Mouse (Mus musculus) frontal cortex, postnatal 14 days (tissue): ENCODE results near the gene Igfbp3.
"Not testable (repeated sequence)": the region's sequence is repeated elsewhere in the genome, so short reads cannot be mapped to it uniquely, and the experiment has no call there.

Experiments
- DNase-seq, 2 experiments: peaks; one replicate each; pipeline ENCODE4 v3.0.0; 2022; ENCODE audit warnings: low spot score in 2 of 2

Gene Igfbp3

GRCm38 (mm10) chr11:7213501-7214341 lies at the start of gene Igfbp3:
Igfbp3 (minus strand) TSS chr11:7213923.
- peak; percentile 56 to 75 for DNase-seq

GRCm38 (mm10) chr11:7250870-7251269 lies 37.1 kb upstream of the Igfbp3 start:
- DNase-seq: no peak

GRCm38 (mm10) chr11:7250415-7250814 lies 36.7 kb upstream of the Igfbp3 start:
- DNase-seq: no peak

GRCm38 (mm10) chr11:7244782-7245181 lies 31.1 kb upstream of the Igfbp3 start:
- DNase-seq: no peak

DNA sequence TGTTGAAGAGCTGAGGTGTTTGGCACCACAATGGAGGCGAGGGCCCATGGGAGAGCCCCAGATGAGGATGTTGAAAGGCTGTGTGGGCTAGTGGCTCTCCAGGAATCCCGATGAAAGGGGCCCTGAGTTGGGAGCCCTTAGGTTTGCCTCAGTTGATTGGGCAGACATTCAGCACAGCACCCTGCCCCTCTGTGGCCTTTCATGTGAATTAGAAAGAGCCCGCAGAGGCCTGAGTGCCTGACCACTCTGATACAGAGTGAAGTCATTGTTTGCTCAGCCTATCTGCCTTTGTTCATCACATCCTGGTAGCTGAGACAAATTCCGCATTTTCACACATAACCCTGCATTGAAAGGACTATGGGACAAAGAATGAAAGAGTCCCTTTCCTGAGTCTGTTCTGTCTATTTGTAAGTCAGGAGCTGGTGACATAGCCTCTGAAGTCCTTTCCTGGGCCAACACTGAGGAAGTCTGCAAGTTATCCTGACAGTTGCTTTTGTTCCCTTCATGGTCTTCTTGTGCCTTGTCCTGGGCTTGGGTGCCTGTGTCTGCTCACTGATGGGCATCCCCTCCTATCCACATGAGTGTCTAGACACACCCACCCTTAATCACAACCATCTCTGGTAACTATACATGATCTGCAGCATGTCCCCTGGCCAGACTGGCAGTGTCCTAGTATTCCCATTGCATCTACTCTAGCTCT lies 25.5 kb upstream of the Igfbp3 start:
- no peak for DNase-seq

- no peak for DNase-seq
Observed at GRCm38 (mm10) chr11:7238546-7238945, 24.8 kb upstream of the Igfbp3 start.

DNA sequence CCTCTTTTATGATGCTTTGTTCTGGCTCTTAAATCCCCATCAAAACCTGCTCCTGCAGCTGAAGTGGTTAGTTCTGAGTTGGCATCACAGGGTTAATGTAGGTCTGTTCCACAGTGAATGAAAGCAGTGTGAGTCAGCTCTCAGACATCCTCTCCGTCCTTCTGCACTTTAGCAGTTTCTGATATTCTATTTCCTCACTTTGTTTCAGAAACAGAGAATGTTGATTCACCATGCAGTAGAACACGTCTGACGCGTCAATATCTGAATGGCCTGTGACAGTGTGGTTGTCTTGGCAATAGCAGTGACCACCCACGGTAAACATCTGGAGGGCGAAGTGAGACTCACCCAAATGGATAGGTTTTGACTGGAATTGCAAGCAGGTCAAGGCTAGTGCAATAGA lies 24.0 kb upstream of the Igfbp3 start:
- DNase-seq: no peak

DNA sequence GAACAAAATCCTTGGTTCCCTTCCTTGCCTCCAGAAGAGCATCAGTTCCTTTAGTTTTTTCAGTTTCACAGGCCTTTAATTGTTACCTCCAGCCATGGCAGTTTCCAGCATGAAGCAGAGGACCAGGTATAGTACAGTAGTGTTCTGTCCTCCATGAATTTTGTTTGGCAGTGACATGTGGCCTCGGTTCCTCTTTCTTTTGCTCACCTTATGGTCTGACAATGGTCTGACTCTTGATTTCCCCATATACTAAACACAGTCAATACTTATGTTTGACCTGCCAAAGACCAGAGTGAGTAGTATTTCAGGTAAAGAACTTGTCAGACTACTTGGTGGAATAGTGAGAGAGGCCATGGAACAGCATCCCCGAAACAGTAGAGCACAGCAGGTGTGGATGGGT lies 23.0 kb upstream of the Igfbp3 start:
- DNase-seq: no peak

DNA sequence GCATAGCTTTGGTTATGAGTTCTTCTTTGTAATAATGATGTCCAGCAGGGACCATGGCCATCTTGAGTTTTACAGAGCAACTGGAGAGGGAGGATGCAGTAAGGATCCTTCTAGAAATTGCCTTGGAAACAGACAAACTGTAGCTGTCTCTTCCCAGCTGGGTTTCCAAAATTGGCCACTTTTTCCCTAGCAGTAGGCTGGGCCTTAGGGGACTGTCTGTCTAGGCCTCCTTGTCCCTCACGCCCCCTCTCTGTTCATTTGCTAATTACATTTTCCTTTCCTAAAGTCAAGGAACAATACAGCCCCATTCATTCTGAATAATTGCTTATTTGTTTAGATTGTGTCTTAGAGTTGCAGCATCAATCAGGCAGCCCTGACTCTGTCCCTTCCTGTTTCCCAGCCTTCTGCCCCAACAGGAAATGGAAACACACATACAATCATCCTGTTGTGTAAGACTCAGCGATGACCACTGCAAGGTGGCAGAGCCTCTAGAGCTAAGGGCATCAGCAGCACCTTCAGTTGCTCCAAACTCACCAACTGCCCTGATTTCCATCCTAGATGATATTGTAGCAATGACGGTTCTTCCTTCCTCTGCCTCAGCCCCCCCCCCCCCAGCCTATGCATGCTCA lies 21.4 kb upstream of the Igfbp3 start:
- no peak for DNase-seq

DNA sequence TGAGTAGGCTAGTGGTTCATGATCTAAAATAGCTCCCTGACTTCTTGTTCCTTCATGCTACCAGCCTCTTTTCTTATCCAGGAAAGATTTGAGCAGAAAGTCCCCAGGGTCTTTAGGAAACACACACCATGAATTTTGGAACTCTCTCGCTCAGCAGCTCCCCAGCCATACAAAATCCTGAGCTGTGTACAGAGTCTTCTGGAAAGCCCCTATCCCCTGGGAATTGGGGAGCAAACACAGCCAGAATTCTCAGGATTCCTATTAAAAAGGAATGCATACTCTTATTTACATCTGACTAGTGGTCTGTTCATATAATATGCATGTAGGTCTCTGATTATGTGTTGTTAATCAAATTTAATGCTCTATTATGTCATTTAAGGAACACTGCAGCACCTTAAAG lies 20.7 kb upstream of the Igfbp3 start:
- no peak for DNase-seq

DNA sequence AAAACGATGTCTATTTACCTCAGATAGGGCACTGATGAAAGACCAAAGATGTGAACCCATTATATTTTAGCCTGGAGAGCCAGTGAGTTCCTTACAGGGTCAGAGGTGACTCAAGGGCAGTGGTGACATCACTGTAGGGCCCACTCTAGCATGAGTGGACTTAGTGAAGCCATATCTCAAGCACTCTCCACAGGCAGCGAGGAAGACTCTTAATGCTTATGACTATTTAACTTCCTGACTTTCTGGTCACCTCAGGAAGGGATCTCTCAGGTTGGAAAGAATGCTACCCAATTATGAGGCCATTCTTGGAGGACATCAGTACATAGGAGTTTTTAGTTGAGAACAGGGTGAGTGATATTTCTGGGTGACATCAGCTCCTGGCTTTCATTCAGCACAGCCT lies 19.6 kb upstream of the Igfbp3 start:
- DNase-seq: no peak

DNA sequence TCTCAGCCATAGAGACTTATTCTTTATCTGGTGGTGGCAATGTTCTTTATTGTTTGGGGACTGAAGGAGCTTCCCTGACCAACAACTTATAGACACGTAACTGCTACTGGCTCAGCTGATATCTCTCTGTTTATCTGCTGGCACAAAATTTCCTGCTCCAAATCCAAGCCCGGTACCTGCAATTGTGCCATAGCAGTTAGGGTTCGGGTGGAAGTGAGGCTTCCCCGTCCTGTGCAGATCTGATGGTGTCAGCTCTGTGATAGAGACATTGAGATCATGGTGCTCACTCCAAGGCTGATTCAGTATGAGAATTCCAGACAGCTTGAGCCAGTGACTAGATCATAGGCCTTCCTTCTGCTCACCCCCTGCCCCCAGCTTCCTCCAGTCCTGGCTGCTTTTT lies 18.2 kb upstream of the Igfbp3 start:
- no peak for DNase-seq

DNA sequence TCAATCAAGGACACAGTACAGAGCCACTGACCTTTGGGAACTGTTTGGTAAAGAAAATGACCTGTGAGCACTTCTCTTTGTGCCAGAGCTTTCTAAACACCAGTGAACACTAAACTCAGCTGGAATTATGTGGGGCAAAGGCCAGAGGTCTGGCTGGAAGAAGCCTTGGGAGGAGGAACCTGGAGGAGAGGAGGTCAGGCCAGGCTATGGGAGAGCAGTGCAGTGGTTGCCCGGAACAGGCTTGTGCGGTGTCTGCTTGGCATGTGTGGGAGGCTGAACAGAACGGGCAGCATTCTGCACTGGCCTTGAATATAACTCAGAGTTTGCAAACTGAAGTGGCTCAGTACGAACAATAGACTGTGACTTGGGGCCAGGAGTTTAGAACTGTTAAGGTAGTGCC lies 16.3 kb upstream of the Igfbp3 start:
- no peak for DNase-seq

GRCm38 (mm10) chr11:7228107-7228506 lies 14.4 kb upstream of the Igfbp3 start:
- DNase-seq: no peak

DNA sequence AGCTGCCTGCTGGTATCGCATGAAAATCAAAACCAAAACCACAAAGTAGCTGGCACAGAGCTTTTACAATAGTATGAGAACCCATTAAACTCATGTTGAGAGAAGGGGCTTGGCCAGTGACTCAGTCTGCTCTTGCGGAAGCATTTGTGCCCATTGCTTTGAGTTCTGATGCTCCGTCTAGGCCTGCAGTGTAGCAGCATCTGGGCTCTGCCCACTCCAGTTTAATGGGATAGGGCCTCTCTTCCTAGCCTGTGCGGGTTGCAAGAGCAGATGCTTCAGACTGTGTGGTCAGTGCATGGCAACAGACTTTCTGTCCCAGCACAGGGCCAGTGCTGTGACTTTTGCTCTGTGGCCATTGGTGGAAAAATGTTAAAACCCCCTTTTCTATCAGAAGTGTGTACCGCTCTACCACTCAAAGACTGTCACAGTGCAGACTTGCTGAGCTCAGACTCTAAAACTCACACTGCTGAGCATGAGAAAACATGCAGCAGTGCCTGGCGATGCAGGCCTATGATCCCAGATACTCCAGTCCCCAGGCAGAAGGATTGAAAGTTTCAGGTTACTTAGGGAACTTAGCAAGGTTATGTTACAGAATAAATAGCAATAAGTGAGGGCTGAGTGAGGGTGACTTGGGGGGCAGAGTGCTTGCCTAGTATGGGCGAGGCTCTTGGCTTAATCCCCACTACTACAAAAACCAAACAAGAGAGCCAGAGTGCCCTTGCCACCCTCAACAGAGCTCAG lies 13.3 kb upstream of the Igfbp3 start:
- no peak for DNase-seq

- no peak for DNase-seq
Observed at GRCm38 (mm10) chr11:7226200-7226599, 12.5 kb upstream of the Igfbp3 start.

GRCm38 (mm10) chr11:7221826-7222225 lies 8.1 kb upstream of the Igfbp3 start:
- not testable (repeated sequence) for DNase-seq

DNA sequence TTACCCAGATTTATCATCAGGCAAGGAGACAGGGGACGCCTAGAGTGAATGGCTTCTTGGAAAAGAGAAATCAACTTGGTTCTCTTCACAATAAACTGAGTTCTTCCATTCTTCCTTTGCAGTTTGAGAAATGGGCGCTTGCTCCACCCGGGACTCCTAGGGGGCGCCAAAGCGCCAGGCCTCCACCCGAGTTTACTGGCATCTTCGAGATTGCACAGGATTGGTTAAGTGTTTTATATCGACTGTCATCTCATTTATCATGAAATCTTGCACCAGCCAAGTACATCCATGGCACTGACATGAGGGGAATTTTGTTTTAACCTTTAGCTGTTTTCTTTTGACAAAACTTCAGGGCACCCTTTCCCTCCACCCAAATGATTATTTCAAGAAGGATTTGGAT lies 2.0 kb upstream of the Igfbp3 start:
- DNase-seq: peak; percentile 36 to 66

- peak; percentile 50 to 65 for DNase-seq
Observed at GRCm38 (mm10) chr11:7214761-7215160, 1.0 kb upstream of the Igfbp3 start.

- no peak for DNase-seq
Observed at GRCm38 (mm10) chr11:7214342-7214660, 578 bp upstream of the Igfbp3 start.

GRCm38 (mm10) chr11:7213161-7213500 lies 592 bp downstream of the Igfbp3 start:
- no peak for DNase-seq

GRCm38 (mm10) chr11:7212126-7212798 lies 1.5 kb downstream of the Igfbp3 start:
- no peak for DNase-seq
